Mouse (Mus musculus) stomach, embryonic 15.5 days (tissue): ENCODE measurements around the gene Lhpp. TPM values are rescaled to one million over a fixed set of nuclear protein-coding genes. Genes with fewer than 3 reads are reported as not detected.
A peak's percentile ranks its signal among the peaks of the same experiment; 100 is the strongest.

ENCODE experiments used
- ATAC-seq: fragments of 200-750 bp; cut with Nextera tagmentation; 2 replicates; pipeline ENCODE4 v1.8.0; 2017; ENCODE audit warnings: low read depth, moderate number of reproducible peaks, moderate TSS enrichment; ENCODE audit not compliant: insufficient read depth, low FRiP score
- H3K27ac ChIP-seq: fragments of 300-500 bp; sonication (generic); 2 replicates; pipeline ENCODE4 v1.5.1; 2015; ENCODE audit warnings: mild to moderate bottlenecking, inconsistent platforms
- H3K27me3 ChIP-seq: fragments of 300-500 bp; sonication (generic); replicated peaks from 2 replicates; pipeline ENCODE4 v1.6.1; 2015; ENCODE audit warnings: inconsistent platforms
- H3K36me3 ChIP-seq: fragments of 300-500 bp; sonication (generic); 2 replicates; pipeline ENCODE4 v1.6.1; 2015; ENCODE audit warnings: inconsistent platforms
- H3K4me1 ChIP-seq: fragments of 300-500 bp; sonication (generic); 2 replicates; pipeline ENCODE4 v1.6.1; 2015; ENCODE audit warnings: inconsistent platforms
- H3K4me2 ChIP-seq: fragments of 300-500 bp; sonication (generic); 2 replicates; pipeline ENCODE4 v1.6.1; 2015; ENCODE audit warnings: mild to moderate bottlenecking, inconsistent platforms
- H3K4me3 ChIP-seq: fragments of 300-500 bp; sonication (generic); replicated peaks from 2 replicates; pipeline ENCODE4 v1.5.1; 2015; ENCODE audit warnings: inconsistent platforms
- H3K9ac ChIP-seq: fragments of 300-500 bp; sonication (generic); 2 replicates; pipeline ENCODE4 v1.6.1; 2015; ENCODE audit warnings: inconsistent platforms
- H3K9me3 ChIP-seq: fragments of 300-500 bp; sonication (generic); 2 replicates; pipeline ENCODE4 v1.6.1; 2016; ENCODE audit warnings: inconsistent platforms
- WGBS: fragments of 180-500 bp; shearing (Covaris S2); methylation state at CpG from one replicate; pipeline ENCODE4 v1.1.7; 2015; 5-methylcytosine and 5-hydroxymethylcytosine counted together
- polyA plus RNA-seq: library from polyadenylated mRNA; unstranded; fragments of >200 nt; fragmentation: Nextera tagmentation; extraction: Ambion mirVana; gene quantifications from 2 replicates; pipeline ENCODE4 v1.2.1, GENCODE M21; 2015

The Lhpp gene
- polyA plus RNA-seq, 1 experiment from 2014 or later: 15.9 TPM

- Histone ChIP-seq H3K27ac (no peak overlapping the region), H3K36me3 (no peaks in the 10 kb centered on the region), H3K4me3 (no peak overlapping the region), H3K4me2 (no peak overlapping the region), H3K4me1 (no peaks in the 10 kb centered on the region), H3K9me3 (no peaks in the 10 kb centered on the region), H3K27me3 (no peaks in the 10 kb centered on the region), H3K9ac (no peak overlapping the region)
- ATAC-seq: no peak
- WGBS: 76% methylated on average over 9 of the region's 9 CpGs
These were observed 93.3 kb downstream of the Lhpp start for GRCm38 (mm10) chr7:132703515-132704309.

DNA sequence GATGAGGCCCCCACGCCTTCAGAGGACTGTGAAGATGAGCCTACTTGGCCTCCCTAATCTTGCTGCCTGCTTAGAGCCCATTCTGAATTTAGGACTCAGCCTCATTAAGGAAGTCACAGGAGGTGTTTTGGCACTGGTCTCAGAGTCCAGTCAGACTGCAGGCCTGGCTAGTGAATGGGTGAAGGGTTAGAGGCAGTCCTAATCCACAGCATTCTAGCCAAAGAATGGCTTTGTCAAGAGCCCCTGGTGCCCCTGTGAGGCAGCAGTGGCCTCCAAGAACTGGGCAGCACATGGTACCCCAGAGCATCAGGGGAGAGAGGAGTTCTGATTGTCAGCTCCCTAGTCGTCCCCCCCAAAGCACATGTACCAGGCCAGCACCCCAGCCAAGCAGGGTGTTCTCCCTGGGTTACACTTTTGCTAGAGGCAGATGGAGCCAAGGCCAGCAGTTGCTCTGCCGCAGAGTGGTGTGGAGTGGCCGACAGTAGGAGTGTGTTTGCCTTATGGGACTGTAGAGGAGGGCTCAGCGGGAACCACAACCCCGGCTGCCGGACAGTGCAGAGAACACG is 94.0 kb downstream of the Lhpp start:
- Histone ChIP-seq H3K4me3 (no peak overlapping the region), H3K4me1 (no peaks in the 10 kb centered on the region), H3K9me3 (no peaks in the 10 kb centered on the region), H3K9ac (no peak overlapping the region), H3K27me3 (no peaks in the 10 kb centered on the region), H3K27ac (no peak overlapping the region), H3K4me2 (no peak overlapping the region), H3K36me3 (no peaks in the 10 kb centered on the region)
- WGBS: 79% methylated on average over 8 of the region's 8 CpGs
- no peak for ATAC-seq

DNA sequence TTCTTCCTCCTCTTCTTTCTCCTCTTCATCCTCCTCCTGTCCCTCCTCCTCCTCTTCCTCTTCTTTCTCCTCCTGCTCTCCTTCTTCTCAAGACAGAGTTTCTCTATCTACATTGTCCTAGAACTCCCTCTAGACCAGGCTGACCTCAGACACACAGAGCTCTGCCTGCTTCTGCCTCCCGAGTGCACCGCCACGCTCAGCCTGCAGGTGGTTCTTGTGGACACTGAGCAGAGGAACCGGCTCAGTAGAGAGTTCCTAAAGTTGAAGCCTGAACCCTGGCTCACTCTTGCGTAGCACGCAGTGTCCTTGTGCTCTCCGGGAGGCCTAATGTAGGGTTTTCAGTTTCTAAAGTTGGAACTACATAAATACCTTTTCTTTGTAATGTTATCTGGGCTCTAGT is 94.7 kb downstream of the Lhpp start:
- WGBS: 87% methylated on average over 7 of the region's 7 CpGs
- Histone ChIP-seq H3K36me3 (no peaks in the 10 kb centered on the region), H3K4me1 (no peaks in the 10 kb centered on the region), H3K27me3 (no peaks in the 10 kb centered on the region), H3K9ac (no peak overlapping the region), H3K4me2 (no peak overlapping the region), H3K27ac (no peak overlapping the region), H3K4me3 (no peak overlapping the region), H3K9me3 (no peaks in the 10 kb centered on the region)
- no peak for ATAC-seq

- H3K36me3 ChIP-seq: no peaks in the 10 kb centered on the region
- H3K4me1 ChIP-seq: peaks cover 38% of the 10 kb centered on the region
- H3K4me2 ChIP-seq: 0 out of 2 replicates have a peak overlapping the region, but pooled peaks have one; percentile 8
- H3K9ac ChIP-seq: no peak overlapping the region
- no peaks in the 10 kb centered on the region for H3K9me3 ChIP-seq
- no peak for ATAC-seq
- H3K27me3 ChIP-seq: no peaks in the 10 kb centered on the region
- 72% methylated on average over 9 of the region's 9 CpGs for WGBS
- H3K4me3 ChIP-seq: no peak overlapping the region
- peak overlapping the region; percentile 44; the same call in 1 of the 2 replicates for H3K27ac ChIP-seq
These were observed 101.1 kb downstream of the Lhpp start for GRCm38 (mm10) chr7:132711579-132711978.

- no peaks in the 10 kb centered on the region for H3K36me3 ChIP-seq
- H3K9me3 ChIP-seq: no peaks in the 10 kb centered on the region
- peak; percentile 25; the same call in 1 of the 2 replicates for ATAC-seq
- no peak overlapping the region for H3K9ac ChIP-seq
- no peaks in the 10 kb centered on the region for H3K27me3 ChIP-seq
- H3K27ac ChIP-seq: peak overlapping the region; percentile 44
- no peak overlapping the region for H3K4me3 ChIP-seq
- H3K4me1 ChIP-seq: peaks cover 38% of the 10 kb centered on the region
- 28% methylated on average over 16 of the region's 16 CpGs for WGBS
- H3K4me2 ChIP-seq: 0 out of 2 replicates have a peak overlapping the region, but pooled peaks have one; percentile 8
These were observed 101.7 kb downstream of the Lhpp start for GRCm38 (mm10) chr7:132712044-132712708.

- no peak for ATAC-seq
- H3K9ac ChIP-seq: no peak overlapping the region
- no peak overlapping the region for H3K4me3 ChIP-seq
- WGBS: 69% methylated on average over 7 of the region's 7 CpGs
- no peaks in the 10 kb centered on the region for H3K9me3 ChIP-seq
- no peak overlapping the region for H3K4me2 ChIP-seq
- H3K4me1 ChIP-seq: peaks cover 43% of the 10 kb centered on the region
- H3K27ac ChIP-seq: peak overlapping the region; percentile 51; the same call in 1 of the 2 replicates
- no peaks in the 10 kb centered on the region for H3K36me3 ChIP-seq
- no peaks in the 10 kb centered on the region for H3K27me3 ChIP-seq
These were observed 102.5 kb downstream of the Lhpp start for GRCm38 (mm10) chr7:132712956-132713355.

DNA sequence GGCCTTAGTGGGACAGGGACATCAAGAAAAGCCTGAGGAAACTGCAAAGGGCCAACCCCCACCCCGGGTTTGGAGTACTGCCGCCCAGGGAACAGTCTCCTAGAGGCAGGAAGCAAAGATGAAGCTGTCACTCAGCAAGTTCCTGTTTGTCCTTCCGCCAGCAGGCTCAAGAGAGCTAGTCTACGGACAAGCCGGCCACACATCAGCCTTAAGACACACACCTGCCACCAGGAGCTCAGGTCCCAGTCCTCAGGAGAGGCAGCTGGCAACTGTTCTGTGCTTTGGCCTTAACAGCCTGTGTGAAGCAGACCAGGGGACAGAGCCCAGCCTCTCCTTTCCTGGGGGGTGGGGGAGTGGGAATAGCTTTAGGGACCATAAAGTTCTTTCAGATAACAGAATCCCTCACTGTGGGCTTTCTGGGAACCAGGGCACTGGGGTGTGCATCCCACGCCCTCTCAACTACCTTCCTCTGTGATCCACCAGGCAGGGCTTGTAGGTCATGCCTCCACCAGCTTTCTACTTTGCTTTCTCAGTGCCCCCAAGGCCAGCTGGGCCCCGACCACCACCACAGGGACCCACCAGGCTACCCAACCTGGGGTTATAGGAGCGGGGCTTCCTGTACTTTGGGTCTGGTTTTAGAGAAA is 103.2 kb downstream of the Lhpp start:
- H3K9me3 ChIP-seq: no peaks in the 10 kb centered on the region
- H3K36me3 ChIP-seq: no peaks in the 10 kb centered on the region
- H3K27ac ChIP-seq: peak overlapping the region; percentile 76
- peaks cover 43% of the 10 kb centered on the region for H3K4me1 ChIP-seq
- H3K27me3 ChIP-seq: no peaks in the 10 kb centered on the region
- WGBS: 56% methylated on average over 8 of the region's 8 CpGs
- no peak overlapping the region for H3K4me2 ChIP-seq
- H3K4me3 ChIP-seq: no peak overlapping the region
- ATAC-seq: no peak
- no peak overlapping the region for H3K9ac ChIP-seq

GRCm38 (mm10) chr7:132714236-132714923 is 103.9 kb downstream of the Lhpp start:
- ATAC-seq: peak; percentile 24; the same call in 1 of the 2 replicates
- H3K27me3 ChIP-seq: no peaks in the 10 kb centered on the region
- H3K9ac ChIP-seq: no peak overlapping the region
- H3K4me3 ChIP-seq: no peak overlapping the region
- H3K4me2 ChIP-seq: no peak overlapping the region
- WGBS: 35% methylated on average over 6 of the region's 6 CpGs
- peak overlapping the region; percentile 76 for H3K27ac ChIP-seq
- no peaks in the 10 kb centered on the region for H3K36me3 ChIP-seq
- H3K4me1 ChIP-seq: peaks cover 43% of the 10 kb centered on the region
- H3K9me3 ChIP-seq: no peaks in the 10 kb centered on the region

GRCm38 (mm10) chr7:132715259-132715658 is 104.8 kb downstream of the Lhpp start:
- no peak overlapping the region for H3K4me3 ChIP-seq
- no peak overlapping the region for H3K4me2 ChIP-seq
- no peak overlapping the region for H3K9ac ChIP-seq
- no peaks in the 10 kb centered on the region for H3K9me3 ChIP-seq
- no peaks in the 10 kb centered on the region for H3K27me3 ChIP-seq
- H3K4me1 ChIP-seq: peaks cover 43% of the 10 kb centered on the region
- 92% methylated on average over 4 of the region's 4 CpGs for WGBS
- ATAC-seq: no peak
- peak overlapping the region; percentile 76; the same call in 1 of the 2 replicates for H3K27ac ChIP-seq
- H3K36me3 ChIP-seq: no peaks in the 10 kb centered on the region

GRCm38 (mm10) chr7:132719570-132719969 is 109.1 kb downstream of the Lhpp start:
- WGBS: 88% methylated on average over 4 of the region's 4 CpGs

DNA sequence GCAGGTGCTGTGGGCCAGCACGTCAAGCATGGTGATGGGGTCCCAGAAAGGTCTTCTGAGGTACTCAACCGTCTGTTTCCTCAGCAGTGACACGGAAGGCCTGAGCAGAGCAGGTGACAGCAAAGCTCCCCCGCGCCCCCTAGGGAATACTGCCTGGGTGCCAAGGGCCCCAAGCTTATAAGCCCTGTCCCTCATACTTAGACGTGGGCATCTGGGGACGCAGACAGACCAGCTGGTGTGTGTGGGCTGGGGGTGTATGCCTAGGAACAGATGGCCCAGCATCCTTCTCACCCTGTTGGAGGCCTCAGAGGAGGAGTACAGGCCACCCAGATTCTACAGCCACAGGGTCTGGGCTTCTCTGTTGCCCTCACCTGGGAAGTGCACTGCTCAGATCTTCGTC is 110.1 kb downstream of the Lhpp start:
- Histone ChIP-seq H3K27me3 (no peaks in the 10 kb centered on the region), H3K27ac (no peak overlapping the region), H3K9ac (no peak overlapping the region), H3K4me3 (no peak overlapping the region), H3K4me2 (no peak overlapping the region), H3K4me1 (peaks cover 11% of the 10 kb centered on the region; the same call in 1 of the 2 replicates), H3K9me3 (no peaks in the 10 kb centered on the region), H3K36me3 (no peaks in the 10 kb centered on the region; the same call in 1 of the 2 replicates)
- 81% methylated on average over 8 of the region's 8 CpGs for WGBS
- ATAC-seq: no peak

More at GRCm38 (mm10) chr7:132719570-132719969, 109.1 kb downstream of the Lhpp start:
- Histone ChIP-seq H3K36me3 (no peaks in the 10 kb centered on the region; the same call in 1 of the 2 replicates), H3K27ac (no peak overlapping the region), H3K4me2 (no peak overlapping the region), H3K4me3 (no peak overlapping the region), H3K4me1 (peaks cover 18% of the 10 kb centered on the region), H3K27me3 (no peaks in the 10 kb centered on the region), H3K9ac (no peak overlapping the region), H3K9me3 (no peaks in the 10 kb centered on the region)
- ATAC-seq: no peak
